Mouse (Mus musculus) G1E (cell line): ENCODE data around the gene Rbx1.

Source experiments
- CTCF ChIP-seq: IDR thresholded peaks from 2 replicates; pipeline ENCODE4 v1.5.1; 2012; ENCODE audit warnings: low read depth, low read length, inconsistent platforms, mixed read lengths
- GATA1 ChIP-seq: IDR thresholded peaks from 2 replicates; pipeline ENCODE4 v1.6.1; 2012; ENCODE audit warnings: borderline replicate concordance, low read length, inconsistent platforms, mixed read lengths
- GATA2 ChIP-seq: IDR thresholded peaks from 2 replicates; pipeline ENCODE4 v1.6.1; 2012; ENCODE audit warnings: low read depth, low read length, inconsistent platforms, borderline replicate concordance
- POLR2AphosphoS5 ChIP-seq: IDR thresholded peaks from 2 replicates; pipeline ENCODE4 v1.6.1; 2012; ENCODE audit warnings: low read depth, low read length, inconsistent platforms; ENCODE audit not compliant: insufficient replicate concordance
- TAL1 ChIP-seq: conservative IDR thresholded peaks from 2 replicates; pipeline ENCODE4 v1.6.1; 2012; ENCODE audit warnings: low read depth, low read length, inconsistent platforms, mixed read lengths

DNA sequence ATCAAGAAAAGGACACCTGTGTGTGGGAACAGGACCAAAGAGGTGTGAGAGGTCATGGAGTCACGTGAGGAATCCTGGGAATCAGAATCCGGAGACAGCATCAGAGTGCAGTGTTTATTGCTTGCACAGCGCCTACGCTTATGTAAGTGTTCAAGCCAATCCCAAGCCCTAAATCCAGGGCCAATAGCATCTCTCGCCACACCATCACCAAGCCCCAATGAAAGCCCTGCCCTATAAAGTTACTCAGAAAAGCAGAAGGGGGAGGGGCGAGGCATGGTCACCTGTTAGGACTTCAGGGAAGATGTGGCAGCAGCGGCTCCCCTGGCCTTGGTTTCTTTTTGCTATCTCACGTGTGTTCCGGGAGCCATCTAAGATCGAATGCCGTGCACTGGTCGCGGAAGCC lies 14.9 kb downstream of the Rbx1 start:
- TF ChIP-seq CTCF (no peak), GATA1 (no peak), TAL1 (no peak), POLR2AphosphoS5 (no peak), GATA2 (no peak)
